Mouse (Mus musculus) adrenal gland, postnatal 36 days (tissue): ENCODE measurements around the gene Muc13. TPM values are rescaled to one million over a fixed set of nuclear protein-coding genes. Genes with fewer than 3 reads are reported as not detected.

Source experiments
- total RNA-seq, 2 experiments: library from RNA; stranded (reverse); gene quantifications; 2 replicates each; pipeline ENCODE4 v1.2.3; 2021

The Muc13 gene
- total RNA-seq, 2 experiments from 2014 or later = not detected

Other genes with a start within 250 kb of the Muc13 start
- 10 to 100 TPM; 50.3 to 76.7 TPM for gene Heg1, start 109.7 kb upstream of the Muc13 start, total RNA-seq
- gene Itgb5, start 35.6 kb downstream of the Muc13 start, total RNA-seq = 100 to 1,000 TPM; 178 to 230 TPM
- gene Umps, start 173.0 kb downstream of the Muc13 start, total RNA-seq = 10 to 100 TPM; 42.3 to 50.8 TPM